Mouse (Mus musculus) neutrophil, adult 59 days (primary cell): Measurements from ENCODE around the gene Gm6460. TPM values are rescaled to one million over a fixed set of nuclear protein-coding genes. Genes with fewer than 3 reads are reported as not detected.

ENCODE experiments used
- total RNA-seq, 2 experiments: library from RNA; stranded (reverse); gene quantifications; 1 replicate in 1 of 2; 2 replicates in 1 of 2; pipeline ENCODE4 v1.2.4; 2023

Gene Gm6460
- not detected for total RNA-seq

GRCm38 (mm10) chr5:11594613-11595012 is at the start of gene Gm6460:
Gene Gm6460, plus strand, starts transcription at chr5:11594913.

Other genes with a start within 250 kb of the Gm6460 start
- gene Gm8897, start 178.5 kb upstream of the Gm6460 start, total RNA-seq: not detected
- not detected for gene Gm8906, start 92.2 kb upstream of the Gm6460 start, total RNA-seq
- not detected for gene Gm8922, start 87.0 kb downstream of the Gm6460 start, total RNA-seq
- gene Gm8926, start 175.6 kb downstream of the Gm6460 start, total RNA-seq: not detected